18 mouse cellular contexts compared by ENCODE assay signal in the genomic region with DNA sequence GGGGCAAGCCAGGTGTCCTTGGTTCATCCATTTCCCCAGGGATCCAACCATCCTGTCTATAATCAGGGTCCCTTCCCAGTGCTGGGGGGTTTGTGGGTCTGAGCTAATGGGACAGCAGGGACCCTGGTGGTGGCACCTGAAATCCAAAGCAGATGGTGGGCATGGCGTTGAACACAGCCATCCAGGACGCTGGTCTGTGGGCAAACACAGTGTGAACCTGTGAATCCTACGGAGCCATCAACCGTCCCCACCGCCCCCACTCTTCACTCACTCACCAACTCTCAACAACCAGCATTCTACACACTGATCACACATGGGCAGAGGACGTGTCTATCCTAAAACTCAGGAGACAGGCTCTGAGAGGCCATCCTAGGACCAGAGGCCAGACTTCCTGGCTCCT. TPM values are rescaled to one million over a fixed set of nuclear protein-coding genes. Genes with fewer than 3 reads are reported as not detected.
DNase-seq lines count a peak whose midpoint lies in the region; ATAC-seq lines count a peak whose summit lies in the region.
"Had no signal": no experiment of that assay in that cellular context is flagged by ENCODE, and none has a peak within 500 bp of the region (broad histone marks: within the 10 kb centered on the region; RNA-seq: fewer than 3 reads in every experiment).

No protein-coding gene starts in this region.

- H3K4me3 ChIP-seq in heart, embryonic 10.5 days: no peak overlapping the region
- H3K4me3 ChIP-seq in heart, embryonic 12.5 days: no peak overlapping the region
- H3K4me3 ChIP-seq in midbrain, embryonic 12.5 days: no peak overlapping the region
- no peak overlapping the region for H3K4me3 ChIP-seq in midbrain, embryonic 15.5 days

- peaks cover 66% of the 10 kb centered on the region for H3K36me3 ChIP-seq in heart, embryonic 10.5 days
- peaks cover 62% of the 10 kb centered on the region for H3K36me3 ChIP-seq in heart, embryonic 12.5 days
- H3K36me3 ChIP-seq in midbrain, embryonic 12.5 days: peaks cover 56% of the 10 kb centered on the region
- H3K36me3 ChIP-seq in midbrain, embryonic 15.5 days (replicated peaks): peaks cover 38% of the 10 kb centered on the region; the same call in 1 of the 2 replicates

- peak; percentile 68 for DNase-seq in heart, embryonic 10.5 days (ENCODE audit: low spot score)
- DNase-seq: adrenal gland, adult 2 months; adrenal gland, adult 8-10 months; adrenal gland, postnatal 10 days; adrenal gland, postnatal 14 days; adrenal gland, postnatal 25 days; adrenal gland, postnatal 36 days; B cell, adult 2 months; cerebellum, adult 11 months; cerebellum, adult 11-12 months; cerebellum, adult 18-20 months had no signal

- H3K27ac ChIP-seq in heart, embryonic 10.5 days: no peak overlapping the region
- no peak overlapping the region for H3K27ac ChIP-seq in heart, embryonic 12.5 days (ENCODE audit: poor library complexity, severe bottlenecking)
- H3K27ac ChIP-seq in midbrain, embryonic 12.5 days (replicated peaks): no peak overlapping the region
- H3K27ac ChIP-seq in midbrain, embryonic 15.5 days: no peak overlapping the region

- H3K27me3 ChIP-seq in heart, embryonic 10.5 days (ENCODE audit: insufficient read depth, poor library complexity, severe bottlenecking): no peaks in the 10 kb centered on the region
- no peaks in the 10 kb centered on the region for H3K27me3 ChIP-seq in heart, embryonic 12.5 days (replicated peaks)
- H3K27me3 ChIP-seq in midbrain, embryonic 12.5 days: no peaks in the 10 kb centered on the region
- H3K27me3 ChIP-seq in midbrain, embryonic 15.5 days (replicated peaks): no peaks in the 10 kb centered on the region
- H3K27me3 ChIP-seq: CH12.LX, Patski had no signal

- WGBS in heart, embryonic 10.5 days: 86% methylated on average over 6 of the region's 6 CpGs
- WGBS in heart, embryonic 12.5 days: 84% methylated on average over 6 of the region's 6 CpGs
- WGBS in midbrain, embryonic 12.5 days: 95% methylated on average over 6 of the region's 6 CpGs
- WGBS in midbrain, embryonic 15.5 days: 95% methylated on average over 6 of the region's 6 CpGs

- no peak overlapping the region for H3K9ac ChIP-seq in heart, embryonic 12.5 days
- no peak overlapping the region for H3K9ac ChIP-seq in midbrain, embryonic 12.5 days (replicated peaks)
- H3K9ac ChIP-seq in midbrain, embryonic 15.5 days: no peak overlapping the region

- no peak overlapping the region for H3K4me2 ChIP-seq in heart, embryonic 12.5 days
- no peak overlapping the region for H3K4me2 ChIP-seq in midbrain, embryonic 12.5 days (replicated peaks)
- H3K4me2 ChIP-seq in midbrain, embryonic 15.5 days: no peak overlapping the region

- H3K4me1 ChIP-seq in heart, embryonic 10.5 days: peaks cover 17% of the 10 kb centered on the region
- H3K4me1 ChIP-seq in heart, embryonic 12.5 days (replicated peaks): peaks cover 9% of the 10 kb centered on the region
- no peaks in the 10 kb centered on the region for H3K4me1 ChIP-seq in midbrain, embryonic 12.5 days
- H3K4me1 ChIP-seq in midbrain, embryonic 15.5 days: no peaks in the 10 kb centered on the region

- ATAC-seq in heart, embryonic 12.5 days (ENCODE audit: insufficient number of reproducible peaks, low FRiP score): no peak
- ATAC-seq in midbrain, embryonic 12.5 days (ENCODE audit: low FRiP score, low read depth): 0 out of 2 replicates have a peak, but pooled peaks have one; percentile 19
- ATAC-seq in midbrain, embryonic 15.5 days (replicated peaks): no peak
- ATAC-seq: activated CD4-positive, CD25-positive, alpha-beta regulatory T cell, adult 4 months; CD4-positive, CD25-positive, alpha-beta regulatory T cell, adult 4 months; Patski had no signal

- H3K9me3 ChIP-seq in heart, embryonic 10.5 days: no peaks in the 10 kb centered on the region
- no peaks in the 10 kb centered on the region for H3K9me3 ChIP-seq in heart, embryonic 12.5 days (replicated peaks)
- H3K9me3 ChIP-seq in midbrain, embryonic 12.5 days: no peaks in the 10 kb centered on the region
- no peaks in the 10 kb centered on the region for H3K9me3 ChIP-seq in midbrain, embryonic 15.5 days

RNA-seq across cellular contexts. Expression of a gene that starts 9.4 kb away (rescaled TPM):
- 13.5 and 14.3 TPM in 2 replicates for polyA plus RNA-seq in heart, embryonic 10.5 days (2016; fragmentation: Nextera tagmentation; extraction: Ambion mirVana)
- 12.4 and 13.2 TPM in 2 replicates for polyA plus RNA-seq in heart, embryonic 12.5 days (2016; fragmentation: Nextera tagmentation; extraction: Ambion mirVana)
- 19.7 and 19.9 TPM in 2 replicates for polyA plus RNA-seq in midbrain, embryonic 12.5 days (2016; fragmentation: Nextera tagmentation; extraction: Ambion mirVana)
- 30.3 and 32.2 TPM in 2 replicates for polyA plus RNA-seq in midbrain, embryonic 15.5 days (2015; fragmentation: Nextera tagmentation; extraction: Ambion mirVana)

RNA-seq across cellular contexts. Expression of a gene that starts 18.8 kb away (rescaled TPM):
- 321 and 398 TPM in 2 replicates for polyA plus RNA-seq in heart, embryonic 10.5 days (2016; fragmentation: Nextera tagmentation; extraction: Ambion mirVana)
- 327 and 342 TPM in 2 replicates for polyA plus RNA-seq in heart, embryonic 12.5 days (2016; fragmentation: Nextera tagmentation; extraction: Ambion mirVana)
- polyA plus RNA-seq in midbrain, embryonic 12.5 days (2016; fragmentation: Nextera tagmentation; extraction: Ambion mirVana): 330 TPM in 2 replicates
- polyA plus RNA-seq in midbrain, embryonic 15.5 days (2015; fragmentation: Nextera tagmentation; extraction: Ambion mirVana): 196 and 201 TPM in 2 replicates

RNA-seq across cellular contexts. Expression of a gene that starts 36.7 kb away (rescaled TPM):
- 81.1 and 87.1 TPM in 2 replicates for polyA plus RNA-seq in heart, embryonic 10.5 days (2016; fragmentation: Nextera tagmentation; extraction: Ambion mirVana)
- 80.7 and 89.2 TPM in 2 replicates for polyA plus RNA-seq in heart, embryonic 12.5 days (2016; fragmentation: Nextera tagmentation; extraction: Ambion mirVana)
- polyA plus RNA-seq in midbrain, embryonic 12.5 days (2016; fragmentation: Nextera tagmentation; extraction: Ambion mirVana): 88.1 and 94.3 TPM in 2 replicates
- polyA plus RNA-seq in midbrain, embryonic 15.5 days (2015; fragmentation: Nextera tagmentation; extraction: Ambion mirVana): 48.8 and 50.8 TPM in 2 replicates

RNA-seq across cellular contexts. Expression of a gene that starts 44.4 kb away (rescaled TPM):
- polyA plus RNA-seq in heart, embryonic 10.5 days (2016; fragmentation: Nextera tagmentation; extraction: Ambion mirVana): 244 and 290 TPM in 2 replicates
- 323 and 331 TPM in 2 replicates for polyA plus RNA-seq in heart, embryonic 12.5 days (2016; fragmentation: Nextera tagmentation; extraction: Ambion mirVana)
- polyA plus RNA-seq in midbrain, embryonic 12.5 days (2016; fragmentation: Nextera tagmentation; extraction: Ambion mirVana): 164 and 194 TPM in 2 replicates
- 206 and 210 TPM in 2 replicates for polyA plus RNA-seq in midbrain, embryonic 15.5 days (2015; fragmentation: Nextera tagmentation; extraction: Ambion mirVana)
